Mouse (Mus musculus): Measurements from ENCODE around the gene Daam1.

Daam1 gene

GRCm38 (mm10) chr12:71874561-71874960, 43.7 kb downstream of the Daam1 start:
- ChIA-PET POLR2A (interaction anchor here in 2 of 4 experiments (1.2 to 3.3 kb wide), 3 partner anchors 10 to 17 kb away, joined by 3 to 14 read pairs (median 3); no protein-coding TSS in a partner anchor), CTCF (interaction anchor here in 2 of 4 experiments (0.5 to 0.7 kb wide), 2 partner anchors 47 to 76 kb away, joined by 3 to 4 read pairs; no protein-coding TSS in a partner anchor)

- CTCF ChIA-PET, result interaction anchor here in 2 of 4 experiments (0.5 to 0.7 kb wide), 2 partner anchors 47 to 76 kb away, joined by 3 to 4 read pairs; no protein-coding TSS in a partner anchor
Measured at GRCm38 (mm10) chr12:71874984-71875383, 44.1 kb downstream of the Daam1 start.

DNA sequence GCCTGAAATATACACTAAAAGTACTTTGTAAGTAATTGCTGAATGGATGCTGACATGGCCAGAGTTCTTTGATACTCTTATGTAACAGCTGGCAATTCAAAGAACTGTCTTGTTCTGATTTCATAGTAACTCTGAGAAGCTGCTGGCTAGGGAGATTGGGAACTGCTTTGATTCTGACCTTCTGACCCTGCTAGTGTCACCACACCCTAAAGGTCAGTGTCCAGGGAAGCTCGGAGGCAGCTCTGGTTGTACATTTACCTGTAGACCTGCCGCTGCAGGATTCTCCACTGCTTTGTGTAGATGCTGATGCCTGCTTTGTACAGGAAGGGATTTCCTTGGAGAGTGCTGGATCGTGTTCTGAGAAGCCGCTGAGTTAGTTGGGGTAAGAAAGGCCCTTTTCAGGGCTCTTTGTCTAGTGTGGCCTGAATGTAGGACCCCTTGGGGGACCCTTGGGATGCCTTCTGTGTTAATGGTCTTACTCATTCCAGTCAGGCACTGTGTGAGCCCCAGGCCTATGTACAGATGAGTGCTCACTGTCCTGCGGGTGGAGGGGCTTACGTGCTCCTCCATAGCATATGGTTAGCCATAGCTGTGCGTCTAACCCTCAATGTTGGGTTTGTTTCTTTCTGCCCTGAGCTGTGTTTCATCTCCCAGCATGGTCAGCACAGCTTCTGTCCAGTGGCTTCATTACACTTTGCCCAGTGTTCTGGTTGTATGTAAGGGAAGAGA, 45.0 kb downstream of the Daam1 start:
- ChIA-PET POLR2A (interaction anchor here in 3 of 4 experiments (0.6 to 3.3 kb wide), 7 partner anchors 8 to 352 kb away, joined by 3 to 14 read pairs (median 3); no protein-coding TSS in a partner anchor), CTCF (interaction anchor here in 2 of 4 experiments (0.5 kb wide), 2 partner anchors 123 to 737 kb away, joined by 3 to 10 read pairs; no protein-coding TSS in a partner anchor)

More at GRCm38 (mm10) chr12:71874984-71875383, 44.1 kb downstream of the Daam1 start:
- POLR2A ChIA-PET, result interaction anchor here in 2 of 4 experiments (1.2 to 3.3 kb wide), 5 partner anchors 10 to 41 kb away, joined by 3 to 14 read pairs (median 4); no protein-coding TSS in a partner anchor

DNA sequence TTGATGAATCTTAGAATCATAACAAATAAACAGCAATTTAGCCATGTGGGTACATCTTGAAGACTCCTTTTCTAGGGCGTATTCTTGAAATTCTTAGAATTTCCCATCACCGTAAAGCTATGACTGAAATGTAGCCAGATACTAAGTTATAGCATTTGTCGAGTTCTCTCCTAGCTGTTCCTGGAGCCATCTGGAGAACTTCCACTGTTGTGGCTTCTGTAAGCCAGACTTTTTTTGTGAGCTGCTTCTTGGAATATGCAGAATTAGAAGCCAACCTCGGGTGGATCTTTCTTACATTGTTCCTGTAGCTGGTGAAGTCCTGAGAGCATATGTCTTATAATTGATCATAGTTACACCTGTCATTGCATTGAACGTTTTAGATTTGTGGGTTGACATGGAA, 50.1 kb downstream of the Daam1 start:
- CTCF ChIA-PET, result no interaction called here
- POLR2A ChIA-PET, result interaction anchor here in 1 of 4 experiments (1.3 kb wide), 1 partner anchor 12 kb away, joined by 3 read pairs; no protein-coding TSS in a partner anchor

- ChIA-PET CTCF (no interaction called here), POLR2A (interaction anchor here in 2 of 4 experiments (0.7 to 1.3 kb wide), 2 partner anchors 12 to 46 kb away, joined by 3 read pairs; no protein-coding TSS in a partner anchor)
Measured at GRCm38 (mm10) chr12:71881477-71881876, 50.6 kb downstream of the Daam1 start.

- POLR2A ChIA-PET, result interaction anchor here in 2 of 4 experiments (0.9 to 1.7 kb wide), 4 partner anchors 12 to 101 kb away, joined by 3 to 4 read pairs (median 4); no protein-coding TSS in a partner anchor
Measured at GRCm38 (mm10) chr12:71883066-71883711, 52.3 kb downstream of the Daam1 start.

DNA sequence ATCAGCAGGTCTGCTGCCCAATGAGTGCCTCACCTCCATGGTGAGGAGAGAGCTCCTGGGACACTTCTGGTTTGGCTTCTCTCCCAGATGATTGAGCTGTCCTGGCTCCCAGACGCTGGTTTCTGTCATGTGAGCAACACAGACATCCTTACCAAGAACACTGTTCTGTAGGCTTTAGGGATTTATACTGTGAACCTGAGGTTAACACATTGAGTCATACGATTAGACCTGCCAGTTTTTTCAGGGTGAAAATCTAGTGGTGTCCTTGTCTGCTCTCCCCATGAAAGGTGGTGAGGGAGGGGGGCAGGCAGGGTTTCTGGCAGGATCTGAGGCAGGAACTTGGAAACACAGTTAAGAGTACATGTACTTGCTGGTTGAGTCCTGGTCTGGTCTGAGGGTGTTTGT, 54.3 kb downstream of the Daam1 start:
- ChIA-PET CTCF (no interaction called here), POLR2A (interaction anchor here in 1 of 4 experiments (1.4 kb wide), 1 partner anchor 21 kb away, joined by 5 read pairs; no protein-coding TSS in a partner anchor)

More at GRCm38 (mm10) chr12:71883066-71883711, 52.3 kb downstream of the Daam1 start:
- CTCF ChIA-PET, result interaction anchor here in 1 of 4 experiments (0.5 kb wide), 1 partner anchor 170 kb away, joined by 8 read pairs; no protein-coding TSS in a partner anchor

- POLR2A ChIA-PET, result interaction anchor here in 1 of 4 experiments (1.4 to 1.6 kb wide), 2 partner anchors 21 to 52 kb away, joined by 5 to 6 read pairs; no protein-coding TSS in a partner anchor
- CTCF ChIA-PET, result no interaction called here
Measured at GRCm38 (mm10) chr12:71885717-71886116, 54.8 kb downstream of the Daam1 start.

DNA sequence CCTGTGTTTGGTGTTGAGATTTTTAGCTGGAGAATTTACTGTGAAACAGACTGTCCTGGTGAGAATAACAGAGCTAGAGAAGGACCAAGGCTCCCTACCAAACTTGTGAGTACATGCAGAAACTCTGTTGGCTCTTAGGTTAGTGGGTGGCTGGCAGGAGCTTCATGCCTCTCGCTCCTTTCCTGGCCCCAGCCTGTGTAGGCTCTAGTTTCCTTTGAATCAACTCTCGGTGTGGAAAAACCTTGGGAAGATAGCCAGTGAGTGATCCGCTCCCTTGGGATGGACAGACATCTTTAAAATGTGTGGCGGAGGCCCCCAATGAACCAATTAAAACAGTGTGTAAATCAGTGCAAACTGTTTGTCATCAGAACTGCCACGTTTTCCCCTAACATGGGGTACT, 55.5 kb downstream of the Daam1 start:
- ChIA-PET CTCF (no interaction called here), POLR2A (interaction anchor here in 2 of 4 experiments (0.7 to 1.6 kb wide), 7 partner anchors 11 to 54 kb away, joined by 3 to 6 read pairs (median 3); no protein-coding TSS in a partner anchor)

DNA sequence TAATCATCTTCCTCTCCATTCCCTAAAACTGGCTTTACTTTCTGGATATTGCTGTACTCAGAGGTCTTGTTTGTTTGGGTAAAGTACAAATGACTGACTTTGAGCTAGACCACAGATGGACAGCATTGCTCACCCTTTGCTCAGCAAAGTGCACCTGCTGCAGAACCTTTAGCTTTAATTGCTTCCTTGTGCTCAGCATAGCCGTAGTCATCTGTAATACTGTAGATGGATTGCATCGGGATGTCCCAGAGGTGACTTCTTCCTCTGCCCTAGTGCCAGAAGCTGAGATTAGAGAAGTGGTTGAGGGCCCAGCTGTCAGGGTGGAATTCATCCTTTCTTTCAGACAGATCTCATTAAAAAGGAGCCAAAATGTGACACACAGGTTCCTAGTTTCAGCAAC, 56.1 kb downstream of the Daam1 start:
- ChIA-PET POLR2A (interaction anchor here in 2 of 4 experiments (0.6 to 1.6 kb wide), 7 partner anchors 11 to 55 kb away, joined by 3 to 6 read pairs (median 3); no protein-coding TSS in a partner anchor), CTCF (no interaction called here)

DNA sequence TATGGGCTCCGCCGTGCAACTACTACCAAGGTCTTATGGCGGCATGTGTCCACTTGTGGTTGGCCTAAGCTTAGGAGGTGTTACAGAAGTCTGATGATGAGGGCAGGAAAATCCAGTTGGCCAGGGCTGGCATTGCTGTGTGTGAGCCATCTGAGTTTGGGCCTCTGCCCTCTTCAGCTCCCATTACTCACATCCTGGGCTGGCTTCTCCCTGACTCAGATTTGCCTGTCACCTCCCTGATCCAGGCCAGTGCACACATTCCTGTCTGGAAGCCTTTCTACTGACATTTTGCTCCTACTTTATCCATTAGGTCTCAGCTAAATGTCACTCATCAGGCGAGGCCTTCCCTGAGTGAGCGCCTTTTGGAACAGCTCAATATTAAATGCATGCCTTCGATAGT, 57.5 kb downstream of the Daam1 start:
- ChIA-PET POLR2A (interaction anchor here in 2 of 4 experiments (0.7 to 1.4 kb wide), 2 partner anchors 38 to 76 kb away, joined by 3 to 5 read pairs; no protein-coding TSS in a partner anchor), CTCF (no interaction called here)

DNA sequence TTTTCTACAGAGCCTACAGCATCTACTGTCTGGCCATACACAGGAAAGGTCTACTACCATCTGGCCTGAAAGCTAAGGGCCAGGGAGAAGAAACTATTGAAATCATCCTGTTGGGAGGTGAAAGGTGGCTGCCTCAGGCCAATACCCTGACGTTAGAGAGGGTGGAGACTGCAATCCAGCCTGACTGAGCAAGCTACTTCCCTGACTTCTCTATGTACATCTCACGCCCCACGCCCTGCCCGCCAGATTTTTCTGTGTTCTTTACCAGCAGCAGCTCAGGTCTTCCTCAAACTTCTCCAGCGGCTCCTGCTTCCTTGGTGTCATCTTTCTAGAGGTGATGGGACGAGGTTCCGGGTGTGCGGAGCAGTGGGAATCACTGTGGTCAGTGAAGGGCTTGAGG, 58.4 kb downstream of the Daam1 start:
- CTCF ChIA-PET, result no interaction called here
- POLR2A ChIA-PET, result interaction anchor here in 3 of 4 experiments (0.9 to 1.4 kb wide), 5 partner anchors 16 to 37 kb away, joined by 3 to 6 read pairs (median 3); no protein-coding TSS in a partner anchor

GRCm38 (mm10) chr12:71890282-71890681, 59.4 kb downstream of the Daam1 start:
- CTCF ChIA-PET, result interaction anchor here in 1 of 4 experiments (0.6 kb wide), 1 partner anchor 16 kb away, joined by 3 read pairs; no protein-coding TSS in a partner anchor
- POLR2A ChIA-PET, result interaction anchor here in 3 of 4 experiments (1.0 to 1.6 kb wide), 5 partner anchors 9 to 16 kb away, joined by 3 to 6 read pairs (median 3); no protein-coding TSS in a partner anchor

- ChIA-PET CTCF (interaction anchor here in 1 of 4 experiments (0.6 kb wide), 1 partner anchor 11 kb away, joined by 3 read pairs; no protein-coding TSS in a partner anchor), POLR2A (interaction anchor here in 2 of 4 experiments (0.5 to 1.6 kb wide), 5 partner anchors 14 to 191 kb away, joined by 4 to 6 read pairs (median 5); no protein-coding TSS in a partner anchor)
Measured at GRCm38 (mm10) chr12:71891729-71892355, 61.0 kb downstream of the Daam1 start.

GRCm38 (mm10) chr12:71892996-71893605, 62.2 kb downstream of the Daam1 start:
- POLR2A ChIA-PET, result interaction anchor here in 1 of 4 experiments (0.9 to 1.1 kb wide), 3 partner anchors 11 to 33 kb away, joined by 3 read pairs; no protein-coding TSS in a partner anchor

GRCm38 (mm10) chr12:71898231-71898630, 67.4 kb downstream of the Daam1 start:
- CTCF ChIA-PET, result no interaction called here
- POLR2A ChIA-PET, result interaction anchor here in 1 of 4 experiments (0.7 kb wide), 1 partner anchor 8 kb away, joined by 3 read pairs; no protein-coding TSS in a partner anchor

More at GRCm38 (mm10) chr12:71892996-71893605, 62.2 kb downstream of the Daam1 start:
- CTCF ChIA-PET, result no interaction called here
